Mouse (Mus musculus) ovary, postnatal 36 days (tissue): Measurements from ENCODE around the gene Erc1.
"Not testable (repeated sequence)": the region's sequence is repeated elsewhere in the genome, so short reads cannot be mapped to it uniquely, and the experiment has no call there.

Experiments
- DNase-seq: peaks from one replicate; pipeline ENCODE4 v3.0.0; 2022; ENCODE audit warnings: low spot score, mixed read lengths

Erc1 gene

DNA sequence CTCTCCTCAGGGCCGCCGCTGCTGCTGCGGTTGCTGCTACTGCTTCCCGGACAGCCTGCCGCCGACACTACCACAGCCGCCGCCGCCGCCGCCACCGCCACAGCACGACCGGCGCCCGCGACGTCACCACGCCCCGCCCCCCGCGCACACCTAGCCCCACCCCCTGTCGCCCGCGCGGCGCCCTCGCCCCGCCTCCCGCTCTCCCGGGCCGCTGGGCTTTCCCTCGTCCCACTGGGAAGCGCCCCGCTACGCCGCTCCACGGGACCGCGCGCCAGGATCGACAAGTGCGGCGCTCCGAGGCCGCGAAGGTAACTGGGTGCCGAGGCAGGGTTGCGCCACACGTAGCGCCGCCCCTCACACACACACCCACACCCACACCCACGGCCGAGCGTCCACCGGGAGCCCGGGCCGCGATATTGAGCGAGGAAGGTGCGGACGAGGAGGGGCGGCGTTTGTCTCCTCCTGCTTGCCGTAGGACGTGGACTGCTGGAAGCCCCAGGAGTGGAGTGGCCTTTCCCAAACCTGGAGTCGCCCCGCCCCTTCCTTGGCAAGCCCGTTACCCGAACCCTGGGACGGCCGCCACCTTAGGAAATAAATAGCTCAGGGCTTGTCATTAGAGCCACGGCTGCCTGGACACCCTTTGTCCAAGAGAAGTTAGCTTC lies at the start of gene Erc1:
Erc1 (minus strand) TSS at position 134 of the 662 bp plus-strand sequence.
- DNase-seq: peak; percentile 95

DNA sequence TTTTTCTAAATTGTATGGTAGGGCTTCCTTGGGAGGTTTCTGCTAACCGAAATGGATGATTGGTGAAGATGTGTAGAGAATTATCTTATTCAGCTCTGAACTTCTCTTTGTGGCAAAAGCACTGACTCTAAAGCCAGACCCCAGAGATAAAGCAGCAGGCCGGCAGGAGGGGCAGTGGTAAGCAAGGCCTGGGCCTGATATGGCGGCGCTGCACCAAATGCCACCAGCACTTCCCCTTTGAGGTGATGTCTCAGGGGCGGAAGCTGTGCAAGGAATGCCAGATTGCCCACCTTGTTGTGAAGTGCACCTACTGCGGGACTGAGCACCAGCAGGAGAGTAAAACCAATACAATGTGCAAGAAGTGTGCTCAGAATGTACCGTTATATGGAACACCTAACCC lies 44.7 kb upstream of the Erc1 start:
- no peak for DNase-seq

DNA sequence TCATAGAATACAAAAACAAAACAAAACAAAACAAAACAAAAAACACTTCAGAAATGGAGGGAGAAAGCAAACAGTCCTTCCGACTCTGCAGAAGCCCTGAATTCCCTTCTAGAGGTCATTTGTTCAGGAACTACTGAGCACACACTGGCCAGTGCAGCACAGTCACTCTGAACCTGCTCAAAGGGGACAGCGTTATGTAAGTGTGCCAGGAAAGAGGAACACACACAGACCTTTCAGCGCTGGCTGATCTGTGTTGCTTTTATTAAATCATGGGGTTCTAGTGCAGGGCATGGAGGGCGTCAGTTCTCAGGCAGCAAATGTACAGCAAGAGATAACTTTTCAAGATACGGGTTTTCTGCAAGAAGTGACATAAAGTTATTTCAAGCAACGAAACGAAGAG lies 35.2 kb upstream of the Erc1 start:
- DNase-seq: no peak

DNA sequence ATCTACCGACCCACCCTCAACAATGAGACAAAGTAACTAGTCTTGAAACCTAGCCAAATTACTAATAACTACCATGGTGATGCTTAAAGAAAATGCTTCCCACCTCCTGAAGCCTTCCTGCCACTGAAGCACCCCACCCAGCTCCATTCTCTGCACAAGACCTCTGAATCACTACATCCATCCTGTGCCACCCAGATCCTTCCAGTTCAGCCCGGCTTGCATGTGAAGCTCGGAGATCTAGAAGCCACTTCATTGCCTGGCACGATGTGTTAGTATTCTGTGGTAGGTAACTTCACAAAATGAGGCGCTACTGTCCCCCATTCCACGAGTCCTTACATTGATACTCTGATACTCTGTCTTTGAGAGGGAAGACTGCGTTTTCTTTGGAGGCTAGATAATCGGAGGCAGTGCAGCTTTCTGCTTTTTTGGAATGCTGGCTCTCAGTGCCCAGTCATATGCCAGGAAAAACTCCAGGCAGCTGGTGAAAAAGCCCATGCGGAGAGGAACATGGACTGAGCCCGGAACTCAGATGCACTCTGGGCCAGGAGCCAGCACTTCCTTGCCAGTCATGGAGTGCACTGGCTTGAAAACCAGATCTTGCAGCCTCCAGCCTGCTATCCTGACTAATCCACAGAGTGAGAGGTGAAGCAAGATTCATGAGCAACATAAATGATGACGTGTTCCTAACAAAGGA lies 16.5 kb upstream of the Erc1 start:
- peak; percentile 46 for DNase-seq

DNA sequence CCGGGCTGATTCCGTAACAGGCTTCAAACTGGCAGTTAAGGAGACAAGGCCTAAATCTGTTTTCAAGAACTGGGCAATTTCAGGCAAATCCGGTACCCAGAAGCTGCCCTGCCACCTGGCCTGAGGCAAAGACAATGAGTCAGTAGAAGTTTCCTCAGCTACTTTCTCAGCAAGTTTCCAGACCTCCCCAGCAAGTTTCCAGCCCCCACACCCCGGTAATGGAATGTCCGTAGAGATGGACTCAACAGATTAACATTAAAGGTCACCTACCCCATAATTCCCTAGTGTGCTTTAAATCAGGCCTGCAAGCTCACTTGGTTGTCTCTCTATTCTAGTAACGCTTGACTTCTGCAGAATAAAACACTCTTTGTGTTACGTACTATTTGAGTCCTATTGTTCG lies 13.6 kb upstream of the Erc1 start:
- no peak for DNase-seq

DNA sequence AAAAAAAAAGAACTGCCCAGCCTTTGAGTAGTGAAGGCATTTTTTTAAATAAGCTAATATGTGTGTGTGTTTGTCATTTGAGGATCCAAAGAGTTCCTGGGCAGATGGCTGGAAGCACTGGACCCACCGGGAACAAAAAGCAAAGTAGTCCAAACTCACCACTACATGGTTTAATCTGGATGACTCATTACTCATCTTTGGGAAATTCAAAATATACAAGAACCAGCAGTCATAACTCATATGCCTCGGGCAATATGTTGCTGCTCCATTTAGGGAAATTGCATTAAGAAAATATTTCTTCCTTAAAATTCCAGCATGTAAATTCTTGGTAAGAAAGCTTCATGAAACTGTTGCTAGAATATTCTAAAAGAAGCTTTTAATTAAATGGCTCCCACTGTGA lies 12.3 kb upstream of the Erc1 start:
- no peak for DNase-seq

DNA sequence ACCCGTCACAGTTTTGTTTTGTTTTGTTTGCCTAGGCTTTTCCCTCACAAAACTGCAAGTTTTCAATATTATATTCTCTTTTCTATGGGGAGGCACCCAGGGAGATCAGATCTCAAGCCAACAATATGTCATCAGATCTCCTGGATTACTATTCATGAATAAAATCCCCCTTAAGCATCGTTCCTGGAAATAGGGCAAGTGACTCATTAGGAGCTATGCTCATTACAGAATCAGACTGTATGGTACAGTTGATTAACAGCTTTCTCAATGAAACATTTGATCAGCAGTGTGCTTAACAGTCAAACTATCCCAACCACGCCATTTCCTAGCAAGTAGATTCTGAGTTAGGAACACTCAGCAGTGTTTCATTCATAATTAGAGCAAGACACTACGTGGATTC lies 7.5 kb upstream of the Erc1 start:
- no peak for DNase-seq

DNA sequence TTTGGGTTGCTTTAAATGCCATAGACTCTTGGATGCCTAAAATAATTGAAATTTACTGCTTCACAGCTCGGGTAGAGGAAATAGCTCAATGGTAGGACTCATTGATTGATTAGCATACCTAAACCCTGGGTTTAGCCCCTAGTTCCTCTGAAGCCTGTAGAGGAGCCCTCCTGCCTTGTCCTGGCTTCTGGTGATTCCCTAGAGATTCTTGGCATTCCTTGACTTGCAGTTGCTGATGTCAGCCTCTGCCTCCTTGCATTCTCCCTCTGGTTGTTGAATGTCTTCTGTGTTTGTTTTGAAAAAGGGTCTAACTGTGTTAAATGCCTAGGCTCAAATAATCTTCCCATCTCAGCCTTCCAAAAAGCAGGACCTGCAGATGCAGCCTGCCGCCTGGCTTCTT lies 6.2 kb upstream of the Erc1 start:
- no peak for DNase-seq

DNA sequence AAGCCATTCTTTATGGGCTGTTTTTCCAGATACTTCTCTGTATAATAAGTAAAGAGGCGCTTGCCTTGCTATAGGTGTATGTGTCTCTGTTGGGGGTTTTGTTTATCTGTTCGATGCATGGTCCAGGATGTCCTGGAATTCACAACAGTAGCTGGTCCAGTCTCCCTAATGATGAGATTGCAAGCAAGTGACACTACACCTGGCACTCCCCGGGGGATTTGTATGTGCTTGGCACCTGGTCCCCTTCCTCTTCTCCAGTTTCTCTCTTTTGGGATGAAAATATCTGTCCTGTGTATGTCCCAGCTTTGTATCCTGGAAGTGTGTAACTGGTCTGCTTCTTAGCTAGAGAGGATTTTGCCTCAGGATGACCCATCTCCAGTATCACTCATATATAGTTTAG lies 1.9 kb upstream of the Erc1 start:
- DNase-seq: no peak

DNA sequence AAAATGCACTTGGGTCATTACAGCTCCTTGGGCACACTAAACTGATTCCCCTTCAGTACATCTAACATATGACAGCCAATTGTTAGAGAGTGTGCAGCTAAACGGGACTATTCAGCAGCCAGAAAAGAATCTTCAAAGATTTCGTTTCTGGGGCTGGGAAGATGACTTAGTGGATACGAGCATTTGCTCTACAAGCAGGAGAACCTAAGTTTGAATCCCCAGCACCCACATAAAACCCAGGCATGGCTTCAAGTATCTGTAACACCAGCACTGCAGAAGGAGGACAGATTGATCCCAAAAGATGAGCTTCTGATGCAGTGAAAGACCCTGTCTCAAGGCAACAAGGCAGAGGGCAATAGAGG lies 1.4 kb upstream of the Erc1 start:
- DNase-seq: no peak

DNA sequence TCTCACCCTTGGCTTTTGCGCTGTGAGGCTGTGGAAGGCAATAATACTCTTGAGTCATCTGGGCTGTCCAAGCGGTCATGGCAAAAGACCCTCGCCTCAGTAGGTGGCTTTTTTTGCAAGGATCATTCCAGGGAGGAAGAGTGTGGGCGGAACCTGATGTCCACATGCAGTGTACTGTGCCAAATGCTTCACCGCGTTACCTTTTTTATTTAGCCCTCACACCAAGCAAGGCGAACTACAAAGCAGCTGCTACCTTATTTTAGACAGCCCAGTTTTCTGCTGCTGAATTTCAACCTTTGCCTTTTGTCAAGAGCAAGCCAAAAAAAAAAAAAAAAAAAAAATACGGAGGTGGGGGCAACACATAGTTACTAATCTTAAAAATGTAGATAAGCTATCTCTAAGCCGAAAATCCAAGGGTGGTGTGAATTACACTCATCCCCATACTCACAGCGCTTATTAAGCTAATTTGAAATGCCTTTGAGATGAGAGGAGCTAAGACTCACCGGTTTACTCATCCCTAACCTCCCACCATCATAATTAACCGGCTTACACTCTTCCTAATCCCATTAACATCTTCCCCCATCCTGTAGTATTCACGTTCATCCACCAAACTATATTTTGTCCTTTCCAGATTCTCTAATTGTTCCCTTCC lies 855 bp upstream of the Erc1 start:
- no peak for DNase-seq

DNA sequence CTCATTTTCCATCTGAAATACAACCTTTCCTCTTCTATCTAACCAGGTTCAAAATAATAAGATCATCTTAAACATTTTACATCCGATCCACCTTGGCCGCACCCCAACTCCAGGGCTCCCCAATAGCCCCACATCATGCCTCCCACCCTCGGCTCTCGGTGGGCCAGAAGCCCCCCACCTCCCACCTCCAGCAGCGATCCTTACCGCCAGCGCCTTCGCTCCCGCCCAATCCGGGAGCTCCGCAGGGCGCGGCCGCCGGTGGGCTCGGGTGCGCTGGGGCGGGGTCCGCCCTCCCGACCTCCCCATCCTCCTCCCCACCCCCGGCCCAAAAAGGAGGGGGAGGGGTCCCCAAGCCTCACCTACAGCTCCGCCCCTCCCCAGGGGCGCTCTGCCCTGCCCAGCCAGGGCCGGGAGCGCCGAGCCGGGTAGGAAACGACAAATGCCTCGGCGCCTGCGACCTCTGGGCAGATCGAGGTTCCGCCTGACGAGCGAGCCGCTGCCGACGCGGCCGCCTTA lies 391 bp downstream of the Erc1 start:
- DNase-seq: no peak

DNA sequence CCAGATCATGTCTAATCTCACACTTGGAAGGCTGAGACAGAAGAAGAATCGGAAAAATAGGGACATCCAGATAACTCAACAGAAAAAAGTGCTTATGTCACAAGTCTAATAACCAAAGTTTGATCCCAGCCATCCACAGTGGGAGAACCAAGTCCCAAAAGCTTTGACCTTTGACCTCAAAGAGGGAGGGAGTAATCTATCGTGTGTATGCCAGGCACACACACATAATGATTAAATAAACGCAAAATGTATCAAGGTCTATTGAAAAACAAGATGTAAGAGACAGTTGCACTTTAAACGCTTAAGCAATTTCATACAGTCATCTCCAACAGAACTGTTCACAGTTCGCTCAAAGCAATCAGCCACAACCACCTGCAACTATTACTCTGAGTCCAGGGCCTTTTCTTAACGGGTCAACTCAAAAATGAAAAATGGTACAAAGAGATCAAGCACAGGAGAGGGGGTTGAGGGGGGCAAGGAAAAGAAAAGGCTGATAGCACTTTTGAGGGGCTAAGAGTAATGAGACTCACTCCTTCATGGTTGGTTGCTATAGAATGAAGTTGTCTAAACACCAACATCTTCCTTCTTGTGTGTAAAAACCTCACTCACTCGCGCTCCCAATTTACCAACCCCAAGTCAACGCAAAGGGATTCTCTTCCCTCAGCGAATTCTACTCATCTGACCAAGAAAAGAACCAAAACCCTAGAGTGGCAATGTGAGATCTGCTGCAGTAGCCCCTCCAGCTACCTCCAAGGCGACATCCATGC lies 1.0 kb downstream of the Erc1 start:
- DNase-seq: no peak

DNA sequence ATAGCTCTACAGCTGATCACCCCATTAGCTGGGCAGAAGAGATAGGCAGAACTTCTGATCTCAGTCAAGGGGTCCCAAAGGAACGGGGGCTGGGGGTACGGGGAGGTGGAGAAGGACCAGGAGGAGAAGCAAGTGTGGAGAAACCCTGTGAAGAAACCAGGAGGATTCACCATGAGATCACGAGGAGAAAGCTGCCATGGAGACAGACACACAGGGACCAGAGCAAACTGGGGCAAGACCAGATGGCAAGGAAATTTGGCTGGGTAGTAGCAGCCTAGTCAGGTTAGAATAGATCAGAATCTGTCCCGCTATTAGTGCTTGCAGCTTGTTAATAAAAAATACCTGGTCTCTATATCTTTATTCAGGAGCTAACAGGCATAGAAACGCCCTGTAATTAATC lies 18.0 kb downstream of the Erc1 start:
- DNase-seq: no peak

DNA sequence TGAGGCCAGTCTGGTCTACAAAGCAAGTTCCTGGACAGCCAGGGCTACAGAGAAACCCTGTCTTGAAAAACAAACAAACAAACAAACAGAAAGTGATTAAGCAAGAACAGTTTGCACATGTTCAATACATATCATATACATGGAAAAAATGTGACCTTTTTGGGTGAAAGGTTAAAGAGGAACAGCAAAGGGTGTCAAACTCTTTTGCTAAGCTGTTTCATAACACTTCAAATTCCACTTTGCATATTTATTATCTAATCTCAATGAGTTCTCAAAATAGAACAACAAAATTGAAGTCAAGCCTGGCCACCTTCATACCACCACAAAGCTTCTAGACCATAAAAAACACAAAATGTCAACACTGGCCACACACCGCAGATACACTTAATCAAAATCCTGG lies 19.8 kb downstream of the Erc1 start:
- no peak for DNase-seq

DNA sequence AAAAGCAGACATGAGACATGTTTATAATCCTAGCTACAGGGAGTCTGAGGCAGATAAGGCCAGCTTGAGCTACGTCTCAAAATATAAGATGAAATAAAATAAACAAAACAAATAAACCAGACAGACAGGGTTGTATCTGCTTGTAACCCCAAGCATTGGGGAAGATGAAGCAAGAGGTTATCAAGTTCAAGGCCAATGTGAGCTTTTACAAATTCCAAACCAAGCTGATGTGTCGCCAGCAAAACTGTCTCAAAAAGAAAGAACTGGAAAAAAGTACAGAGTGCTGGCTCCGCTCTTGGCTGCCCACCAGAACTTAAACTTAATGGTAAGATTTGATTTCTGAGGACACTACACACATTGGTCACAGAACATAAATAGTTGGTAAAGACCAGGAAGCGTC lies 21.3 kb downstream of the Erc1 start:
- no peak for DNase-seq

DNA sequence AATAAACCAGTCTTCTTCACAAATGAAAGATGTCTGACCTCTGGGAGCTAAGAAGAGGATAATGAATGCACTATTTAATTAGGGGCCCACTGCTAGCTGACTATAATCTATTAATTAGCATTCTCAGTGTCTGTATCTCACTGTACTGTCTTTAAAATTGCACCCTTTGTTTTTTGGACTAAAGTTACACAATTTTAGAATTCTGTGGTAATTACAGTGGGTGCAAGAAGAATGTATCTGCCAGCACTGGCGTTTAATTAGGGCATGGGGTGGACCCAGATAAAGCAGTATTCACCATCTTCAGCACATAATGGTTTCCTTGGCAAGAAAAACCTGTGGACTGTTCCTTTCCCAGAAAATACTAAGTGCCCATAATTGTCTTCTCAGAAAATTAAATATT lies 25.8 kb downstream of the Erc1 start:
- DNase-seq: no peak

DNA sequence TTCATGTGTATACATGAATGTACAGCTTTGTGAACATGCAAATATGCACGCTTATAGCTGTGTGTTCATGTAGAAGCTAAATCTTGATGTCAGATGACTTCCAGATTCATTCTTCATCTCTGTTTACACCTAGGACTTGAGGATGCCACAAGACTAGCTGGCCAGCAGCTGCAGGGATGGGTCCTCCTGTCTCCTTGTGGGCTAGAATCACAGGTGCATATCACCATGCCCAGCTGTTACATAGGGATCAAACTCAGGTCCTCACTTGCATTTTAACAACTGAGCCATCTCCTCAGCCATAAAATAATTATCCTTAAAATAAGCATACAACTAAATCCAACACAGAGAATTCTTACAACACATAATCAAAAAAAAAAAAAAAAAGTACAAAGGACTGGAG lies 26.8 kb downstream of the Erc1 start:
- DNase-seq: no peak

DNA sequence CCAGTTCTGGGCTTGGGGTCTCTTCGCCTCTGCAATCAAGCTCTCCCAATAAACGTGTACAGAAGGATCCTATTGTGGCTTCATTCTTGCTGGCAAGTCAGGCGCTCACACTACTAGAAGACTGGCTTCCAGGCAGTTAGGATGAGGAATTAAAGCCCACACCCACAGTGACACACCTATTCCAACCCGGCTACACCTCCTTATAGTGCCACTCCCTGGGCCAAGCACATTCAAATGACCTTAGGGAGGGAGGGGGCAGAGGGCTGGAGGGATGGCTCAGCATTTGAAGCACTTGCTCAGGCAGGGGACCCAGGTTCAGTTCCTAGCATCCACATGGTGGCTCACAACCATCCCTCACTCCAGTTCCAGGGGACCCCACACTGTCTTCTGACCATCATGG lies 29.4 kb downstream of the Erc1 start:
- DNase-seq: no peak

DNA sequence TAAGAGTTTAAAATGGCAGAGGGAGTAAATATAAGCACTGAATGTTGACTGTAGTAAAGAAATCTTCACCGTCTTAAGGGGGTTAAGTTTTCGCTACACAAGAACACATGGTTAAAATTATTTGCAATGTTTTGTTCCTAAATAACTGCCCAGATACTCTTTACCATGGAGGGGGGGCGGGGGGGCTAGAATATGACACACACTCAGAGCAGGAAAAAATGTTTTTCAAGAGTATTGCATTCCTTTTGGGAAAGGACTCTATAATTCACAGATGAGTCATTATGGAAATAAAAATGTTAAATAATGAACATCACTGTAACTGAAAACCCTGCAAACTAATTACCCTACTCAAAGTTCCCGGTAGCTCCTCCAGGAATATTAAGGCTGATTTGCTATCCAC lies 32.5 kb downstream of the Erc1 start:
- no peak for DNase-seq

DNA sequence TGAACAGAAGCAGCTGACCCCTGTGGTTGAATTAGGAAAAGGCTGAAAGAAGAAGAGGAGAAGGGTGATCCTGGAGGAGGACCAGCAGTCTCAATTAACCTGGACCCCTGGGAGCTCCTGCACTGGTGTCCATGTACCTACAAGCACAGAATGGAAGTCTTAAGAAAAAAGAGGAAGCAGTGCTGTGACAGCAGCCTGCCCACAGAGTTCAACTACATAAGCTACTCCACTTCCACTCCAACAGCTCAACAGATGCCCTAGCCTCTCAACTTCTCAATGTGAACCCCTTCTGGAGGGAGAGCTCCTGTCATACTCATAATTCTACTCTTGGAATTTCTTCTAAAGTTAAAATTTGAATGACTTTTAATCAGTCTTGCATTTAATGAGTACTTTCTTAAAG lies 34.9 kb downstream of the Erc1 start:
- DNase-seq: not testable (repeated sequence)

DNA sequence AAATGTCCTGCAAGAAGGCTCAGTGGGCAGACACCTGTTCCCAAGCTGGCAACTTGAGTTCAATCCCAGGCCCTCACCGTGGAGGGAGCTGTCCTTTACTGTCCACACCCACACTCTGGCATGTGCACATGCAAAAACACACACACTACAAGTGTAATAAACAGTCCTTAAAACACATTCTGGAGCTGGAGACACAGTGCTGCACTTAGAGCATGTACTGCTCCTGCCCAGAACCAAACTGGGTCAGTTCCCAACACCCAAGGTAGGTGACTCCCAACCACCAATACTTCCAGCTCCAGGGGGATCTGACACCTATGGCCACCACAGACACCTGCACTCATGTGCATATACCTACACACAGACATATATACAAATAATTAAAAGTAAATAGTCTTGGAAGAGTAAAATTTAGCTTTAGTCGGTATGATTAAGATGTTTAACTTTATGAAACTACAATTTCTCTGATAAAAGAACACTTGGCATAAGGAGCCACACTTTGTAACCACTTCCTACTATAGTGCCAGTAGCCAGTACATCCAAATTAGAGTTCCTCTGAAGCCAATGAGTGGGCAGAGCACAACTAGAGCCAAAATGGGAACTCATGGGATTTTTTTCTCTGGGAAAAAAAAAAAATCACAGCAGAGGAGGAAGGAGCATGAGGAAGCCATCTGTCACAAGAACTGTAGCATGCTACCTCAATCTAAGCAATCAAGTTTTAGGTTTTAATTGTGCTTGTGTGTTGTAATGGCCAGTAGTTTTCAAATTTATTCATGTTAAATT lies 39.1 kb downstream of the Erc1 start:
- no peak for DNase-seq
